Mouse (Mus musculus) T-cell, adult 2 months (primary cell): ENCODE data around the gene Spaca3.

Source experiments
- DNase-seq: peaks from one replicate; pipeline ENCODE4 v3.0.0; 2022; ENCODE audit warnings: low spot score

Spaca3 gene

DNA sequence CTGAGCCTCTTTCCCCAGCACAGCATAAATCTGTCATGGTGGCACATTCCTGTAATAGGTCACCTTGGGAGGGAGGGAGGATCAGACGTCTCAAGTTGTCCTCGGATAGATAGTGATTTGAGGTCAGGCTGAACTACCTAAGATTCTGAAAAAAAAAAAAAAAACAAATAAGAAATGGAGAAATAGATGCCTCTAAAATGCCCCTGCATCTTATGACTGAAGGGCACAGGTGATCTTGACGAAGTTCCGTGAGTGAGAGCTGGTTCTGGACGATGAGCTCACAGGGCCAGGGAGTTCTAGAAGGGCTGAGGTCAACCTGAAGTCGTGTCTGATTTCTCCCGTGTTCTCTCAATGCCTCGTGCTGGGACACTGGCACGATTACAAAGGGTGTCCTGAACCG is at the start of gene Spaca3:
Spaca3 (plus strand) TSS at position 301 of the 400 bp plus-strand sequence.
- no peak for DNase-seq

DNA sequence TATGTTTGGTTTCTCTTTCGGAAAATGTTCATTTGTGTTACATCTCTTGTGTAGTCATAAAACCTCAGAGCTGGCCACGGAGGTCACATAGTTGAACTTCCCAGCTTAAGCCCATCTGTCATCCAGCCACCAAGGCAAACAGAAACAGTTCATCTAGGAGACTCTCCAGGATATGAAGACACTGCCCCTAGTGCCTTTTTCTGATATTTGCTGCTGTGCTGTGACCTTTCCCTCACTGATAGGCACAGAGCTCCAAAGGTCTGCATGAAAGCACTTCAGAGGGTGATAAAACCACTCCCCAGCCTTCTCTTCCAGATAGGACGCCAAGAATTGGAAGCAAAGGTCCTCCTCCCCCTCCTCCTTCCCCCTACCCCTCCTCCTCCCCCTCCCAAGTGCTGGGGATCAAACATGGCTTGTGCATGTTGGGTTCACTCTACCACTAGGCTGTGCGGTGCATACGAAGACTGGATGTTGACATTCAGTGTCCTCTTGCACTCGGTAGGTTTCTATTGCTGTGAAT is 49.6 kb upstream of the Spaca3 start:
- DNase-seq: no peak

DNA sequence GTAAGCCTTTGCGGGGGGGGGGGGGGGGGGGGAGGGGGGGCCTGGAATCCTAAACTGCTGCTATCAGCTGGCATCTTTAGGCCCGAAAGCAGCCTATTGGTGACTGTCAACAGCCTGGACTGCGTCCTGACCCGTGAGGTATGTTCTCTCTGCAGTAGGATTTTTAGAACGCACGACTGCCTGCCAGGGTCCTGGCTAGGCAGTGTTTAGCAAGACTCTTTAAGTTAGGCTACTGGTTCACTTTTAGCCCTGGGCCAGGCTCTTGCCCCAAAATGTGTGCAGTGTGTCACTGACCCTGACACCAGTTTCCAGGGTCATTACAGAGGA is 48.5 kb upstream of the Spaca3 start:
- no peak for DNase-seq

DNA sequence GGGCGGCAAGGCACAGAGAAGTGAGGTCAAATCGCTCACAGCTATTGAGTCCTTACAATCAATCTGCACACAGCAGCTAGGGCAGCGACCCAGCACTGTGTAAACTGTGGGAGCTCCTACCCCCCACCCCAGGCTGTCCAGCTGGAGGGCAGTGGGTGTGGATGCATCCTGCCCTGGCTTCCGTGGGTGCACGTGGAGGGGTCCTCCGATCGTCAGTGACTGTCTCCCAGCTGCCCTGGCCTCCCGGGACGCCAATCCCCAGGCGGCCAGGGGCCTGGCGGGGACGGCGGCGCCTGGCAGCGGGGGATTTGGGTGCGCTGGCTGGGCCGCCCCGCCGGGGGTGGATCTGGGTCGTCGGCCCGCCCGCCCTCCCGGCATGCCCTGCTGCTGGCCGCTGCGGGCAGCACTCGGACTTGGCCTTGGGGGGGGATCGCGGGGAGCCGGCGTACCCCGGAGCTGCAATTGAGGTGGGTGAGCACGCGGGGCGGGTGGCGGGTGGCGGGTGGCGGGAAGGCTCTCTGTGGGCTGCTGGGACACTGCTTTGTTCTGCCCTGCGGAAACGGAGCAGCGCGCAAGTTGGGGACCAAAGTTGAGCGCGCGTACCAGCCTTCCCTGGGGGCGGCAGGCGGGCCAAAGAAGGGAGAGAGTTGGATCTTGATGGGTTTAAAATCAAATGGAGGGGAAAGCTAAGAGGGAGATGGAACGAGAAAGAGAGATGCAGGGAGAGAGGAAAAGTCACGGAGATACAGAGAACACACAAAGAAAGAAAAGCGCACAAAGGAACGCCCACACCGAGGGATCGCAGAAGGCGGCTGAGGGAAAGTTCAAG is 48.0 kb upstream of the Spaca3 start, which contains the start of gene Tmem98:
Tmem98 (plus strand) TSS at position 183 of the 829 bp plus-strand sequence.
- DNase-seq: no peak

DNA sequence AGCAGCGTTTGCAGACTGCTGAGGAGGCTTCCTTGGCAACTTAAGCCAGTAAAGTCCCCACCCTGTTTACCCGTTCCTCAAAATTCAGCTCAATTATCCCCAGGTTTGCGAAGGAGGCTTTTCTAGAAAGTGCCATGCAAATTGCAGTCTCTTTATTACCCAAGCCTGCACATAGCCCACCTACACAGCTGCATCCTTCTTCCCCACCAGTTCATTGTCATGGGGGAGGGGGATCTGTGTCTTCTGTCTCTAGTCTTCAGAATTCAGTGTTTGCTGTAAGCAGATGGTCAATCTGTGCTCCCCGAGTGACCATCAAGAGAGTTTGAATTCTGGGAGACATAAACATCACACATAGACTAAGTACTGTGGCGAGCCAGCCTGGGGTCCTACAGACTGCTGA is 47.0 kb upstream of the Spaca3 start:
- no peak for DNase-seq

DNA sequence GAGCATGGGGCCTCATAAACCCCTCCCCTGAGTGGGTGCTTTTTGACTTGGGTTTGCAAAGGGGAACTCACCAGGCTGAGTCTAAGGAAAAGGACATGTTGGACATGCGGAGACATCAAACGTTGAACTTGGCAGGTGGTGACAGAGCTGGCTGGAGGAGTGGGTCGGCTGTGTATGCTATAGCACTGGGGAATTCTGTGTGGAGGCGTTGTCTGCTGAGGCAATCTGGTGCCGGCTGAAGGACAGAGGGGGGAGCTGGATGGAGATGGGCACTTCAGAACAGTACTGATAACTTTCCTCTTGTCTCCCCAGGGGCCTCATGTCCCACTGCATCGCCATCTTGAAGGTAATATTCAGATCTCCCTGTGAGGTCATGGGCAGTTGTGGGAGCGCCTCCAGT is 42.8 kb upstream of the Spaca3 start:
- DNase-seq: no peak

DNA sequence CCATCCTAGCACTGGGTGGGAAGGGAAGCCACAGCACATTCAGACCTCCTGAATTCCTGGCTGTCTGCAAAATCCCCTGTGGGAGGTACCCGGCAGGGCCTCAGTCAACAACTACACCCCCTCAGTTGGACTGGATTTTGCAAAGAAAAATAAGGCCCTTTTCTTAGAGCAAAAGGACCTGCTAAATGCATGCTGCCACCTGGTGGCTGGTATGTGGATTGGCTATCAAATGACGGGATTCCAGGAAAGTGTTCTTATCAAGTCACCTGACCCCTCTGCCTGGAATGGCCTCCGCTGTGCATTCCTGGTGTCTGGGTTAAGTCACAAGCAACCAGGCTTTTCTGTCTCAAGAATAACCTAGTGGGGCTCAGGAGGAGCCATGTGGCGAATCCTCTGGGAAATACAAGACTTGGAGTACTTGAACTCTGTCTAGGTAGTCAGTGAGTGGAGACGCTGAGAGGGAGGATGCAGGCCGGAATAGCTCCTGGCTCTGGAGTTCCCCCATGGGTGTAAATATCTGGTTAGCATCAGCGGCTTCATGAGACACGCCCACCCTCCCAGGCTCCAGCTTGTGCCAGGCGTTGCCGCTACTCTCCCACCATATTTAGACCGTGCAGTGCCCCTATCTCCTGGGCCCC is 40.0 kb upstream of the Spaca3 start:
- DNase-seq: peak; percentile 14

DNA sequence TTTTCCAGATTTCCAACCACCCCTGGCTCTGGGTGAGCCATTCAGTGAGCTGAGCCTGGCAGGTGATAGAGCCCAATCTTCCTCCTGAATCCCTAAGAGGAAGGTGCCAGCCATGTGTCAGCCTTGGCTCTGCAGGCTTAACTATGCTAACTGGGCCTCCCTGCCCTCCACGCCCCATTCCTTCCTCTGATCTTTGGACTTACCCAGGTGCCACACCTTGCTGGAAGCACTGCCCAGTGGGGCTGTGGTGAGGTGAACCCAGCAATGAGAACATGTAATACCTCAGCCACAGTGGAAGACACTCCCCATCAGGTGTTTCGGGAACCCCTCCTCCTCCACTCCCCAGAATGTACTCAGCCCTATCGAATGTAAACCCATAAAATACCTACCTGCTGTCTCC is 38.1 kb upstream of the Spaca3 start:
- DNase-seq: no peak

DNA sequence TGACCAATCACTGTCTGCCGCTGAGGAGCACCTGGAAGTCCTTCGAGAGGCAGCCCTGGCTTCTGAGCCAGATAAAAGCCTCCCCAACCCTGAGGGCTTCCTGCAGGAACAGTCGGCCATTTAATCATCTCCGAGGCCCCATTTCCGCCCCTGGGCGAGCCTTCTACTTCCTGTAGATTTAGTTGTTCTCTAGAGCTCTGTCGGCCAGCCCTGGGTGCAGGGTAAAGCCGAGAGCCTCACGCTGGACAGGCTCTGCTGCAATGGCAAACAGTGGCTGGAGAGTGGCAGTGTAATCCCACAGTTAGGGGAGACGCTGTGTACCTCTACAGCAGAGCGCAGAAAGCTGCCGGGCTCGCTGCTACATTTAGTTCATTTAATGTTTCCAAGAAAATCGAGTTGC is 36.9 kb upstream of the Spaca3 start:
- DNase-seq: no peak

DNA sequence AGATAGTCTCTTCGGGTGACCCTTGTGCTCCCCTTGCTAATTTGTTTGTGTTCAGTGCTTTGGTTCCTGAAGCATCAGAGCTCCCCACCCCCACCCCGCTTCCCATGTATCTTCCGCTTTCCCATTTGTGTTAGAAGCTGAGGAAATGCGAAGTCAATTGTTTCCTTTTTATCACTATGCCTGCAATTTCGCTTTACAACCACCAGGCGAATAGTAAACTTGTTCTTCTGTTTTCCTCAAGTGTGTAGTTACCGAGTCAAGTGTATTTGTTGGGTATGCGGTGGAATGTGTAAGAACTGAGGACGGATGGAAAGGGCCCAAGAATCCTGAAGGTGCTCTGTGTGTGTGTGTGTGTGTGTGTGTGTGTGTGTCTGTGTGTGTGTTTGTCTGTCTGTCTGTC is 36.4 kb upstream of the Spaca3 start:
- DNase-seq: no peak

DNA sequence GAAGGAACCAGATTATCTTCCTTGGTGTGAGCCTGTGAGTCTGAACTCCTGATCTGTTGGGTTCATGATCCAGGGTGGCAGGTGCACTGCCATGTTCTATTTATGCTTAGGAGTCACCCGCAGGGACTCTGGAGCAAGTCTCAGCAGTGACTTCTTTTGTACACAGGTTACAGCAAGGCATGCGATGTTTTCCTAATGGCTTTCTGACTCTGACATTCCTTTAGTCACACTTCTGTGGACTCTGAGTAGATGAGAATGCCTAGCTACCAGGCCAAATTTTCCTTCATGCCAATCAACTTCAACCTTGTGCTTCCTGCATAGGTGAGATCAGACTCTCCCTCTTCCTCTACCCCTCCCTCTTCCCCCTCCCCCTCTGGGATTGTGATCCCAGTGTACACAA is 22.8 kb upstream of the Spaca3 start:
- DNase-seq: no peak

DNA sequence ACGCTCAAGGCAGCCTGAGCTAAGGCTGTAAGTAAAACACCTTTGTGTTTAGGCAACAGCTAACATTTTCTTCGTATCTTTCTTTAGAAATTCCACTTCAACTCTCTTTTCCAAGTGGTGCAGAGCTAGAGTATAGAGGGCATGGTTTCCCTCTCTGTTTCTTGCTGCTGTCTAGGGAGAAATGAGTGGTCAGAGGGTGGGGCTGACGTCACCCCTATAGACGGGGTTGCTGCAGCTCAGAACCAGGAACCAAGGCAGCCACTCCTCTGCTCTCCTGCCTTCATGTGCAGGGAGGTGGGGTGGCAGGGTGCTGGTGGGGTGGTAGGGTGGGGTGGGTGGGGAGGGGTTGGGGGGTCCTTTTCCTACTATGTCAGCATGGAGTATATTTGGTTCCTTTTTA is 22.3 kb upstream of the Spaca3 start:
- DNase-seq: no peak

DNA sequence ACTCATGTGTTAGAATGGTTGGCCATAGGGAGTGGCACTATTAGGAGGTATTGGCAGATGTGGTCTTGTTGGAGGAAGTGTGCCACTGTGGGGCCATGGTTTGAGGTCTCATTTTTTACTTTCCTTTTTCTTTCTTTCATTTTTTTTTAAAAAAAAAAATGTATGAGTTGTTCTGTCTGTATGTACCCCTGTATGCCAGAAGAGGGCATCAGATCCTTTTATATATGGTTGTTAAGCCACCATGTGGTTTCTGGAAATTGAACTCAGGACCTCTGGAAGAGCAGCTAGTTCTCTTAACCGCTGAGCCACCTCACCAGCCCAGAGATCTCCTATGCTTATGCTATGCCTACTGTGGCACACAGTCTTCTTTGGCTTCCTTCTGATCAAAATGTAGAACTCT is 19.4 kb upstream of the Spaca3 start:
- DNase-seq: no peak

DNA sequence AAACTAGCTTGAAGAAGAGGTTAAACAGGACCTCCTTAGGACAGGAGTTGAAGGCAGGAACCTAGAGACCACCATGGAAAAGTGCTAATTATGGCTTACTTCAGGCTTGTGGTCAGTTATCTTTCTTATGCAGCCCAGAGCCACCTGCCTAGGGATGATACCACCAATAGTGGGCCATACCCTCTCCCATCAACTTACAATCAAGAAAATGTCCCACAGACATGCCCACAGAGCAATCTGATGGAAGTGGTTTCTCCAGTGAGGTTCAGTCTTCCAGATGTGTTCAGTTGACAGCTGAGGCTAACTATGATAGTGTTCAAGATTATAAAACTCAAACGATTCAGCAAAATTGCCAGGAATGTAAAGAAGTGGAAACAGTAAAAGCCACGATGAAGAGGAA is 14.7 kb upstream of the Spaca3 start:
- DNase-seq: no peak

DNA sequence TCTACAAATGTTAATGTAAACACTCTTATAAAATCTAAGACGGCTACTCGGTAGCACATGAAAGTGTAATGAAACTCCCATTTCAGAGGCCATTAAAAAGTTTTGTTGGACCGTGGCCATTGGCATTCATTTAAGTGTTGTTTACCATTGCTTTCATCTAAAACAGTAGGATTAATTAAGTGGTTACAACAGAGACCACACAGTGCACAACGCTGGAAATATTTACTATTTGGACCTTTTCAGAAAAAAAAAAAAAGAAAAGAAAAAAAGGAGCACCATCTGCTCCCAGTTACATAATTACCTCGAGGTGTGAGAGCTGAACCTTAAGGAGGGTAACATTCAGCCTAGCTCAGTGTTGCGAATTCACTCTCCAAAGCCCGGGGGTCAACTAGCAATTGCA is 12.7 kb upstream of the Spaca3 start:
- DNase-seq: no peak

DNA sequence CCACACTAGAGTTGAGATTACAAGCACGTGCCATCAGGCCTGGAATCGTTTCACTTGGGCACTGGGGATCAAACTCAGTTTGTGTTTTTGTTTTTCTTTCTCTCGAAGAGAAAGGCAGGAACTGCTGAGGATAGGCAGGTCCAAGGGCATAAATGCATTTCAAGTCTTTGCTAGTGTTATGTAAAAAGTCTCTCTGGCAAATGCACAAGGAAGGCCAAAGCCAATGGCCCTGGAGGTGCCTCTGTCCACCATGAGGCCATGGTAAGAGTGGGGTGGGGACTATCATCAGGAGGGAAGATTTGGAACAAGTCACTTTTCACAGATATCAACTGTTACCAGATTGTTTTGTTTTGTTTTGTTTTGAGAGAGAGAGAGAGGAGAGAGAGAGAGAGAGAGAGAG is 12.1 kb upstream of the Spaca3 start:
- DNase-seq: no peak

DNA sequence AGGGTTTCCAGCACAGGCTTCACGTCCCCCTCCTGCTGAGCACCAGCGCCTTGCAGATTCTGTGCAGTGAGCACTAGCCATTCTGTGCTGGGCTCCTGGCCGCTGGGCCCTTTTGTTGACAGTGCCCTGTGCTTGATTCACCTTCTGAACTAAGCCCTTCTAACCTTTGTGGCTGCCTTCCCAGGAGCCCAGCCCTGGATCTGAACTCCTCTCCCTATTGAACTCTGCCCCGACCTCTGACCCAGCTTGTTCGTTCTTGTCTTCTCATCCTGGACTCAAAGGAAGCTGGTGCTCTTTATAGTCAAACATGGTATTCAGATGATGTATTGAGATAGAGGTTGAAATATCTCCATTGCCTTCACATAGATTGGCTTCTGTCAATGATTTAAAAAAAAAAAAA is 10.0 kb upstream of the Spaca3 start:
- DNase-seq: no peak

DNA sequence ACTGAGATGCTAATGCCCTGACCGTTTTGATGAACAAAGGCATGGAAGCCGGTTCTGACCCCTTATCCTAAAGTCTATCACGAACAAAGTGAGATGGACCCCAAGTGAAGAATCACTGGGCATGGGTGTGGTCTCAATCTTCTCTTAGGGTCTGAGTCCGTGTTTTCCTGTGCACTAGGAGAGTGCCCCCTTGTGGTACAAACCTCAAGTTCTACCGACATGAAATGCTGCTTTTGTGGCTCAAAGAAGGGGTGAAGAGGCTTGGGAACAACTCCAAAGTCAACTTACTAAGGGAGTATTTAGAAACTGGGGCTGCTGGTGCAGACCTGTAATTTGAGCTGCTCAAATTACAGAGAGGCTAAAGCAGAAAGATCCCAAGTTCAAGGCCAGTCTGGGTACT is 6.3 kb upstream of the Spaca3 start:
- DNase-seq: no peak

DNA sequence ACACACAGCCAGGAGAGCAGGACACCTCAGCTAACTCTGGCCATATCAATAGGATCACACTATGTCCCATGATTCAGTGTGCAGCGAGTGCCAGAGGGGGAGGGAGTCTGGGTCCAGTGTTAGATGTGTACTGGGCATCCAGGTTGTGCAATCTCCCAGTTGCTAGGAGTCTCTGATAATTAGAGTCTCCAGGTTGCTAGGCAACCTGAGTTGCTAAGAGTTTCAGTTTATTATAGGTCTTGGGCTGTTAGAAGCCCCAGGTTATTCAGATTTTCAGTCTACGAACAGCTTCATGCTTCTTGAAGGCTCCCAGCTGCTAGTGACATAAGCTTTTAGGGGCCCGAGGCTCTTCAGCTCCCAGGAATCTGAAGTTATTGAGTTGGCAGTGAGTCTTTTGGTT is 5.2 kb upstream of the Spaca3 start:
- no peak for DNase-seq

DNA sequence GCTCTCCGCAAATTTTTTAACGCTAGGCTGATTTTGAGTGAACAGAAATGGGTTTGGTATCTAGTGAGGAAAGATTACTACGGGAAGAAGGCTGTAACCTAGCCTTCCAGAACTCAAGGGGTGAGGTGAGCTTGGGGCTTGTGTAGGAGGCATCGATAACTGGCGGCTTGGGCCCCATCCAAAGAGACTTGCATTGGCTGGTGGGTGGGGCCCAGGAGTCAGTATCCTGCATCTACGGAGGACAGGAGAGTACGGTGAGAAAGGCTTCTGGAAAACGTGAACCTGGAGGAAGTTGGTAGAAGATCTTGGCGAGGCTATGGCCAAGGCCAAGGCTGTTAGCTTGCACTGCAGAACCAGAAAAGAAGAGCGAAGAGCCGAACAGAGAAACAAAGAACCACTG is 3.7 kb upstream of the Spaca3 start:
- no peak for DNase-seq

DNA sequence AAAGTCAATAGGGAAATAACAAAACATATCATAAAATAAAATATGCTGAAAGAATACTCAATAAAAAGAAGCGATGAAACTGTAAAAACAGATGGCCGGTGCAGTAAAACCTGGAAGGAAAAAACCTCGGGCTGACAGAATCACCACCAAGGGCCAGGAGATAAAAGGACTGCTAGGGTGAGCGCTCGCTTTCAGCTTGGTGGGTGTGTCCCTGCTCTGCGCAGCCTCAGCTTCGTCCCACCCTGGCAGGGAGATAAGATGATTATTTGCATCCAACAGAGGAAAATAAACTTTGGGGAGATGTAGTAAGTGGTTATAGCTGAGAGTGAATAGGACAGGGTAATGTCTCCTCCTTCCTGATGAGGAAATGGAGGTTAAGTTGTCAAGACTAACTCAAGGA is 3.3 kb upstream of the Spaca3 start:
- no peak for DNase-seq

DNA sequence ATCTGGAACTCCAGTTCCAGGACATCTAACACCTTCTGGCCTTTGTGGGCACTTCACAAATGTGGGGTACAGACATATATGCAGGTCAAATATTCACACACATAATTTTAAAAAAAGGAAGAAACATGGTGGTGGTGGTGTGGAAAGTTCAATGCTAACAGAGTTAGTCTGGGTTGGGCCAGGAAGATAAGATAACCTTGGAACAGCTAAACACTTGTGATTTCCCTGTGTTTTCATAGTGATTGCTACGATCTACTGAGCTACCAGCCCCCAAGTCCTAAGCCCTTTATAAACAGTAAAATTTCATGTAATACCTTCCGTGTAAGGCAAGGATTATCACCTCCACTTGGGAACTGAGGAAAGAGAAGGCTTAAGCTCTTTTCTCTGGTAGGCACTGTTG is 1.3 kb upstream of the Spaca3 start:
- DNase-seq: no peak

DNA sequence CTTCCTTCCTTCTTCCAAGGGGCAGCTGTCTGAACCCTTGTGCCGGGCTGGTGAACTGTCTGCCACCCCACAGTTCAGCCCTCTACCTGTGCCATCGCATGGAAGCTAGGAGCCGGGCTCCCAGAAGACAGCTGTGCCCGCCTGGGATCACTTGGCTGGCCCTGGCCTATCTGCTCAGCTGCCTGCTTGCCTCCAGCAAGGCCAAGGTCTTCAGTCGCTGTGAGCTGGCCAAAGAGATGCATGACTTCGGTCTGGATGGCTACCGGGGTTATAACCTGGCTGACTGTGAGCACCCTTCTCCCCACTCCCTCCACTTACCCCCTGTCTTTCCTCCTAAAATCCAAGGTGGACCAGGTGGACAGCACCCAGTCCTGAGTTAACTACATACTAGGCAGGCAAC is 4.8 kb downstream of the Spaca3 start:
- DNase-seq: no peak

DNA sequence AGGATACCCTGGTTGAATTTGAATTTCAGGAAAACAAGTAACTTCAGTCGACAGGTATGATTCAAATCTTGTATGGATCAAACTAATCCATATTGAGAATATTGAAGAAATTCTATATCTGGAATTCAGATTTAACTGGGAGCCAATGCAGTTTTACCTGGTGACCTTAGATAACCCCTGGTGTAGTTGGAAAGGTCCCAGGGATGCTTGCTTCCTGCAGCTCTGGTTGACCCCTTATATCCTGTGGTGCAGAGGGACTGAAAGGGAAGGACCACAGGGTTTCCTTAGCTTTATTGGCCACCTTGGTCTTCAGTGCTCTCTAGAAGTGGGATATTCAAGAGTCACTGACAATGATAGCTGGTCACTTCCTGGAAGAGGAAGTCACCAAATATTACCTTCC is 9.9 kb downstream of the Spaca3 start:
- DNase-seq: no peak
